Mouse (Mus musculus) limb, embryonic 10.5 days (tissue): ENCODE measurements around the gene Gm5580. TPM values are rescaled to one million over a fixed set of nuclear protein-coding genes. Genes with fewer than 3 reads are reported as not detected.
"Not testable (repeated sequence)": the region's sequence is repeated elsewhere in the genome, so short reads cannot be mapped to it uniquely, and the experiment has no call there.

Source experiments
- DNase-seq: peaks from one replicate; pipeline ENCODE4 v3.0.0-alpha.2; 2017; ENCODE audit warnings: low spot score
- H3K27ac ChIP-seq: fragments of 300-500 bp; sonication (generic); 2 replicates; pipeline ENCODE4 v1.5.1; 2016; ENCODE audit warnings: mild to moderate bottlenecking
- H3K27me3 ChIP-seq: fragments of 300-500 bp; sonication (generic); 2 replicates; pipeline ENCODE4 v1.6.1; 2016; ENCODE audit warnings: low read depth, mild to moderate bottlenecking; ENCODE audit not compliant: poor library complexity, severe bottlenecking
- H3K36me3 ChIP-seq: fragments of 300-500 bp; sonication (generic); 2 replicates; pipeline ENCODE4 v1.6.1; 2016; ENCODE audit warnings: mild to moderate bottlenecking, moderate library complexity
- H3K4me1 ChIP-seq: fragments of 300-500 bp; sonication (generic); 2 replicates; pipeline ENCODE4 v1.6.1; 2016
- H3K4me3 ChIP-seq: fragments of 300-500 bp; sonication (generic); 2 replicates; pipeline ENCODE4 v1.5.1; 2016; ENCODE audit warnings: mild to moderate bottlenecking, moderate library complexity
- H3K9me3 ChIP-seq: fragments of 300-500 bp; sonication (generic); replicated peaks from 2 replicates; pipeline ENCODE4 v1.6.1; 2016; ENCODE audit warnings: mild to moderate bottlenecking
- whole genome bisulfite sequencing: fragments of 180-500 bp; shearing (Covaris S2); methylation state at CpG from one replicate; pipeline ENCODE4 v1.1.7; 2016; 5-methylcytosine and 5-hydroxymethylcytosine counted together
- polyA plus RNA-seq: library from polyadenylated mRNA; unstranded; fragments of >200 nt; fragmentation: Nextera tagmentation; extraction: Ambion mirVana; gene quantifications from 2 replicates; pipeline ENCODE4 v1.2.1, GENCODE M21; 2016

Gene Gm5580
- polyA plus RNA-seq: 0.53 and 0.75 TPM in 2 replicates

GRCm38 (mm10) chr6:116550841-116551240, at the start of gene Gm5580:
Gene Gm5580 (plus strand): TSS chr6:116551141.
- 95% methylated on average over 11 of the region's 11 CpGs for WGBS
- not testable (repeated sequence) for H3K4me1 ChIP-seq, H3K36me3 ChIP-seq, H3K27me3 ChIP-seq, H3K27ac ChIP-seq, H3K9me3 ChIP-seq, DNase-seq, H3K4me3 ChIP-seq

DNA sequence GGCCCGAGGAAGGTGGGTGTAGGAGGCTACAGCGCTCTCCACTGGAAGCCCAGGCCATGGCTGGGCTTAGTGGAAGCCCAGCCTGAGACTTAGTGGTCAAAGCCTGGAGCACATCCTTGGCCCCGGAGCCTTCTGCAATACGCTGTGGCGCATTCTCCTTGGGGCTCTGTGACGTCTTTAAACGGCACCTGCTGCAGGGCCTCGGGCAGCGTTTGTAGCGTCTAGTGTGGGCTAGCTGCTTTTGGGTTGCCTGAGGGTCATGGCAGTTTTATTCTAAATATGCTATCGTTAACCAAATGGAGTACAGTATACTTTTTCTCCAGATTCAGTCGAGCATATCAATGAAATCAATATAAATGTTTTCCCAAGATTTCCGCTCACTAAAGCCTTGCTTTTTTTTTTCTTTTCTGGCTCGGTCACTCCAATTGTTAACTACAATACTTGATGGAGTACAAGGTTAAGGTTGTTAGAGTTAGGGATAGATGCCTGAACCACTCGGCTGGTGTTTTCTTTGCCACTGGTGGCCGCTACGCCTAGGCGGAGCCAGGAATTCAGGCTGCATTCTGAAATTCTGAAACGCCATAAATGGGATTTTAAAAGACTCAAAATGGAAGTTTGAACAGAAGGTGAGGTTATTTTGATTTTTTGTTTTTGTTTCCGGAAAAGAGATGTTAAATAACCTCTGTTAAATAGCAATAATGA, 44.5 kb upstream of the Gm5580 start, which contains the start of gene Olfr212:
Gene Olfr212, plus strand, starts transcription at position 215 of the 702 bp plus-strand sequence.
- not testable (repeated sequence) for H3K4me3 ChIP-seq, H3K4me1 ChIP-seq, H3K9me3 ChIP-seq, H3K36me3 ChIP-seq, DNase-seq, H3K27me3 ChIP-seq, H3K27ac ChIP-seq
- WGBS: 92% methylated on average over 19 of the region's 20 CpGs

- H3K9me3 ChIP-seq: no peaks in the 10 kb centered on the region
- H3K27ac ChIP-seq: no peak overlapping the region
- H3K4me1 ChIP-seq: no peaks in the 10 kb centered on the region
- DNase-seq: no peak
- H3K36me3 ChIP-seq: no peaks in the 10 kb centered on the region
- no peaks in the 10 kb centered on the region for H3K27me3 ChIP-seq
- H3K4me3 ChIP-seq: no peak overlapping the region
Observed at GRCm38 (mm10) chr6:116514832-116515231, 36.1 kb upstream of the Gm5580 start.

DNA sequence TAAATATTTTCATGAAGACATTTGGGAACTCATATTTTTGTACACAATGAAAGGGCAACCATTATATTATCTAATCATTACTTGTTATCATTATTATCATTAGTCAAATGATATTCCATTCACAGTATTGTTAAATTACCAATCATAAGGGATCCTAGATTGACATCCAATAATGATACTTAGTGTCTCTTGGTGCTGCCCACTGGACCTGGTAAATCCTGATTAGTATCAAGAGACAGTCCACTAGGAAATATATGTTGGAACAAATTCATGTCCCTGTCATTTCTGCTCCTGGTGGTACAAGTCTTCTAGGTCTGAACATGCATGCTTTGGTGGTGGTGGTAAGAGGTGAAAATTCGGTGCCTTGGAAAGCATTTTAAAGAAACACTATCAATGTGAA, 12.8 kb upstream of the Gm5580 start, which contains the start of gene Olfr213:
Gene Olfr213, plus strand, starts transcription at position 301 of the 400 bp plus-strand sequence.
- Histone ChIP-seq H3K4me1 (no peaks in the 10 kb centered on the region), H3K36me3 (no peaks in the 10 kb centered on the region), H3K27me3 (no peaks in the 10 kb centered on the region), H3K9me3 (no peaks in the 10 kb centered on the region), H3K27ac (no peak within 1 kb of the TSS), H3K4me3 (no peak within 1 kb of the TSS)
- DNase-seq: no peak
- WGBS: 80% methylated on average over 1 of the region's 1 CpGs

- H3K27me3 ChIP-seq: no peaks in the 10 kb centered on the region
- no peak for DNase-seq
- 88% methylated on average over 2 of the region's 2 CpGs for WGBS
- no peaks in the 10 kb centered on the region for H3K4me1 ChIP-seq
- no peak overlapping the region for H3K27ac ChIP-seq
- H3K4me3 ChIP-seq: no peak overlapping the region
- H3K9me3 ChIP-seq: no peaks in the 10 kb centered on the region
- no peaks in the 10 kb centered on the region for H3K36me3 ChIP-seq
Observed at GRCm38 (mm10) chr6:116542500-116542899, 8.4 kb upstream of the Gm5580 start.

DNA sequence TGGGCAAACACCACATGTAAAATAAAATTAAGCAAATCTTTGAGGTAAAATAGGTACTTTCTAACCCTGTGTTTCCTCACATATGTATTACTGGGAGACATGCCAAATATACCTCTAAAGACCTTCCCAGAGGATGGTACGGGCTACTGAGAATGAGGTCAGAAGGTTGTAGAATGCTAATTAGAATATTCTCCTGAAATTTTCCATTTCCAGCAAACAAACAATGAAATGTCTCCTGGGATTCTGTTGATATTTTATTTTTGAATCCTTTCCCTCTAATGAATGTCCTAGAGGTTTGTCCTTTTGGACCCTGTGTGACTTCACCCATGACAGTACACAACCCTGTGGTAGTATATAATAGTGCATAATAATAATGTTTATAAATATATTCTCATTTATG, 3.0 kb downstream of the Gm5580 start, which contains the start of gene Olfr214:
Gene Olfr214, plus strand, starts transcription at position 301 of the 400 bp plus-strand sequence.
- Histone ChIP-seq H3K27me3 (no peaks in the 10 kb centered on the region), H3K4me3 (no peak within 1 kb of the TSS), H3K4me1 (no peaks in the 10 kb centered on the region), H3K27ac (no peak within 1 kb of the TSS), H3K9me3 (no peaks in the 10 kb centered on the region), H3K36me3 (no peaks in the 10 kb centered on the region)
- 81% methylated on average over 1 of the region's 1 CpGs for WGBS
- DNase-seq: no peak

GRCm38 (mm10) chr6:116554952-116555351, 4.0 kb downstream of the Gm5580 start:
- 73% methylated on average over 3 of the region's 3 CpGs for WGBS
- Histone ChIP-seq H3K9me3 (no peaks in the 10 kb centered on the region), H3K27ac (no peak overlapping the region), H3K4me3 (no peak overlapping the region), H3K36me3 (no peaks in the 10 kb centered on the region), H3K27me3 (no peaks in the 10 kb centered on the region), H3K4me1 (no peaks in the 10 kb centered on the region)
- DNase-seq: no peak

DNA sequence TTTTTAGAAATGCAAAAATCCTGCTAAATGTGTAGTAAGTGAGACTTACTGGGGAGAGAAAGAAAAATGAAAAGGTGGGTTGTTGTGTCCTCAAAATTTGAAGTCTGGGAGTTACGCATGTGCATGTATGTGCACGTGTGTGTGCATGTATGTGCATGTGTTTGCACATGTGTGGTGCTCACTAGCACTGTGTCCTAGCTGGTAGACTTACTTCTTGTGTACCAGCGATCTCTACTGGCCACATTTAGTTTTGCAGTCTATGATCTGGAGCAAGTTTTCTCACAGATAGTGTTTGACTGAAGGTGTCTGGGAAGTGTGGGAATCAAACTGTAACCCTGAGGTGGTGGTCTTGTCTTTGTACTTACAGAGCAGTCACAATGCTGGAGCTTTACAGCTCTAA, 18.9 kb downstream of the Gm5580 start:
- H3K4me3 ChIP-seq: no peak overlapping the region

GRCm38 (mm10) chr6:116584095-116584494, 33.2 kb downstream of the Gm5580 start, which contains the start of gene Olfr215:
Gene Olfr215 (minus strand): TSS chr6:116584195.
- Histone ChIP-seq H3K4me3 (no peak within 1 kb of the TSS), H3K36me3 (no peaks in the 10 kb centered on the region)
- WGBS: 89% methylated on average over 4 of the region's 4 CpGs

More for the DNA sequence above, 18.9 kb downstream of the Gm5580 start:
- no peak for DNase-seq
- Histone ChIP-seq H3K27me3 (no peaks in the 10 kb centered on the region), H3K36me3 (no peaks in the 10 kb centered on the region), H3K27ac (no peak overlapping the region), H3K9me3 (no peaks in the 10 kb centered on the region), H3K4me1 (no peaks in the 10 kb centered on the region)
- WGBS: 40% methylated on average over 3 of the region's 3 CpGs

GRCm38 (mm10) chr6:116600969-116601368, 50.0 kb downstream of the Gm5580 start:
- H3K9me3 ChIP-seq, DNase-seq, H3K27ac ChIP-seq, H3K4me1 ChIP-seq, H3K4me3 ChIP-seq, H3K27me3 ChIP-seq, H3K36me3 ChIP-seq: not testable (repeated sequence)

More at GRCm38 (mm10) chr6:116584095-116584494, 33.2 kb downstream of the Gm5580 start, which contains the start of gene Olfr215:
- no peaks in the 10 kb centered on the region for H3K4me1 ChIP-seq
- H3K9me3 ChIP-seq: no peaks in the 10 kb centered on the region
- no peaks in the 10 kb centered on the region for H3K27me3 ChIP-seq
- no peak for DNase-seq
- H3K27ac ChIP-seq: no peak within 1 kb of the TSS

Other genes with a start within 250 kb of the Gm5580 start
- 19.6 and 21.5 TPM in 2 replicates for gene March8, start 213.1 kb upstream of the Gm5580 start, polyA plus RNA-seq
- 0.84 and 0.86 TPM in 2 replicates for gene Alox5, start 90.0 kb upstream of the Gm5580 start, polyA plus RNA-seq
- not detected in 2 replicates for gene Olfr211, start 62.0 kb upstream of the Gm5580 start, polyA plus RNA-seq
- gene Olfr212, start 44.6 kb upstream of the Gm5580 start, polyA plus RNA-seq: not detected in 2 replicates
- not detected in 2 replicates for gene Olfr213, start 12.7 kb upstream of the Gm5580 start, polyA plus RNA-seq
- gene Olfr214, start 3.1 kb downstream of the Gm5580 start, polyA plus RNA-seq: not detected in 2 replicates
- gene Olfr215, start 33.1 kb downstream of the Gm5580 start, polyA plus RNA-seq: not detected in 2 replicates
- 235 and 264 TPM in 2 replicates for gene Zfp422, start 77.9 kb downstream of the Gm5580 start, polyA plus RNA-seq
- gene Depp1, start 99.5 kb downstream of the Gm5580 start, polyA plus RNA-seq: 34.4 and 34.7 TPM in 2 replicates
- 2.7 and 4.2 TPM in 2 replicates for gene Rassf4, start 122.8 kb downstream of the Gm5580 start, polyA plus RNA-seq
- 0.04 and 0.06 TPM in 2 replicates for gene Tmem72, start 165.8 kb downstream of the Gm5580 start, polyA plus RNA-seq